ENCODE assay signal across 11 mouse cellular contexts in the genomic region with DNA sequence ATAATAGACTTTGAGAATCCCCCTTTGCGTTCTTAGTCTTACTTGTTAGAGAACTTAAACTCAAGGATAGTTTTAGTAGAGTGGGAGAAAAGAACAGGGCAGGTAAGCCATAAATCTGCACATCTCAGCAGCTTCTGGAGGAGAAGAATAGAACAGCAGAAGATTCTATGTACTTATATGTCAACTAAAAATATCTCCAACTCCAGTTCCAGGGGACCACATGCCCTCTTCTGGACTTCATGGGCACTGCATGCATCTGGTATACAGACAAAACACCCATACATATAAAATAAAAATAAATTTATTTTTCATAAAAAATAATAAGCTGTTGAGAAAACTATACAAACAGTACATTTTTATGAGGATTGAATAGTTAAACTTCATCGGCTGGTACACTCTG.
A peak's percentile ranks its signal among the peaks of the same experiment; 100 is the strongest.
DNase-seq lines count a peak whose midpoint lies in the region; ATAC-seq and TF ChIP-seq lines count a peak whose summit lies in the region.
"Had no signal": no experiment of that assay in that cellular context is flagged by ENCODE, and none has a peak within 500 bp of the region (broad histone marks: within the 10 kb centered on the region; RNA-seq: fewer than 3 reads in every experiment).

No protein-coding gene starts in this region.

- no peak for ATAC-seq in intestine, postnatal 0 days
- no peak for ATAC-seq in intestine, embryonic 15.5 days
- ATAC-seq: intestine, embryonic 16.5 days had no signal

- no peak overlapping the region for H3K9ac ChIP-seq in intestine, postnatal 0 days (ENCODE audit: low read depth, low read length)
- H3K9ac ChIP-seq in intestine, embryonic 15.5 days = no peak overlapping the region
- H3K9ac ChIP-seq in ES-E14 (ENCODE audit: insufficient read depth, low read depth, low read length, poor library complexity, severe bottlenecking) = no peak overlapping the region
- H3K9ac ChIP-seq: liver, embryonic 14.5 days had no signal

- peak; percentile 44 for TF ChIP-seq CTCF in intestine, postnatal 0 days (IDR thresholded peaks at IDR 0.05; ENCODE audit: low read depth)
- peak; percentile 83 for TF ChIP-seq CTCF in layer of hippocampus, adult 2 months (conservative IDR thresholded peaks at IDR 0.05)

- no peaks in the 10 kb centered on the region for H3K36me3 ChIP-seq in intestine, postnatal 0 days (ENCODE audit: control insufficient read depth, insufficient read depth)
- H3K36me3 ChIP-seq in intestine, embryonic 15.5 days = no peaks in the 10 kb centered on the region
- H3K36me3 ChIP-seq in ES-E14 (ENCODE audit: control insufficient read depth, insufficient read depth, low read length, poor library complexity, severe bottlenecking) = no peaks in the 10 kb centered on the region

- DNase-seq in 3T3-L1 (ENCODE audit: low read depth, low spot score) = peak; percentile 15
- DNase-seq in ES-E14 (ENCODE audit: low read depth, low spot score) = no peak
- peak; percentile 2 to 27 for DNase-seq in layer of hippocampus, adult 2 months (ENCODE audit: low spot score in 2 of 2)
- DNase-seq in heart, adult 18-20 months = no peak
- no peak for DNase-seq in heart, adult 8-10 months (ENCODE audit: low spot score)
- DNase-seq: cerebellum, adult 11 months had no signal

- in situ Hi-C loops in ES-E14 (cut with MboI; ENCODE audit: low sequenced_read_pairs in 2 of 2, unreplicated experiment in 2 of 2) = no loop called here

- H3K27me3 ChIP-seq in intestine, postnatal 0 days (replicated peaks; ENCODE audit: control insufficient read depth, insufficient read depth, low read length) = no peaks in the 10 kb centered on the region
- H3K27me3 ChIP-seq in intestine, embryonic 15.5 days (replicated peaks) = no peaks in the 10 kb centered on the region

- no peak overlapping the region for H3K4me3 ChIP-seq in intestine, postnatal 0 days (ENCODE audit: low read depth, low read length)
- H3K4me3 ChIP-seq in intestine, embryonic 15.5 days (replicated peaks) = no peak overlapping the region
- H3K4me3 ChIP-seq in ES-E14 (ENCODE audit: insufficient read depth in 1 of 2, low read depth in 1 of 2, low read length in 2 of 2, poor library complexity in 1 of 2, severe bottlenecking in 1 of 2) = no peak overlapping the region
- H3K4me3 ChIP-seq in layer of hippocampus, adult 2 months = no peak overlapping the region
- H3K4me3 ChIP-seq: myocyte had no signal

- H3K4me1 ChIP-seq in intestine, postnatal 0 days (replicated peaks; ENCODE audit: control insufficient read depth, insufficient read depth, low read length) = no peaks in the 10 kb centered on the region
- H3K4me1 ChIP-seq in intestine, embryonic 15.5 days (replicated peaks) = no peaks in the 10 kb centered on the region
- no peaks in the 10 kb centered on the region for H3K4me1 ChIP-seq in ES-E14 (ENCODE audit: control insufficient read depth in 2 of 2, insufficient read depth in 2 of 2, low read length in 2 of 2, poor library complexity in 1 of 2)

- H3K27ac ChIP-seq in intestine, postnatal 0 days (ENCODE audit: low read depth, low read length) = no peak overlapping the region
- H3K27ac ChIP-seq in intestine, embryonic 15.5 days = no peak overlapping the region
- no peak overlapping the region for H3K27ac ChIP-seq in ES-E14 (ENCODE audit: insufficient read depth, low read depth, low read length, poor library complexity, severe bottlenecking)
- H3K27ac ChIP-seq in layer of hippocampus, adult 2 months = no peak overlapping the region
- H3K27ac ChIP-seq: liver, embryonic 14.5 days had no signal

- WGBS in intestine, postnatal 0 days = 82% methylated on average over 2 of the region's 2 CpGs
- 83% methylated on average over 2 of the region's 2 CpGs for WGBS in intestine, embryonic 15.5 days

- H3K4me2 ChIP-seq in intestine, postnatal 0 days (replicated peaks; ENCODE audit: low read depth) = no peak overlapping the region
- no peak overlapping the region for H3K4me2 ChIP-seq in intestine, embryonic 15.5 days (replicated peaks)

- no peaks in the 10 kb centered on the region for H3K9me3 ChIP-seq in intestine, postnatal 0 days (ENCODE audit: control insufficient read depth)
- no peaks in the 10 kb centered on the region for H3K9me3 ChIP-seq in intestine, embryonic 15.5 days
- no peaks in the 10 kb centered on the region for H3K9me3 ChIP-seq in ES-E14 (ENCODE audit: control insufficient read depth, insufficient read depth, low read depth, low read length)

TF ChIP-seq in ES-E14, 5 proteins besides CTCF, POLR2A, EP300 and RAD21:
- TF ChIP-seq ZNF384 (IDR thresholded peaks at IDR 0.05; ENCODE audit: low read depth, low read length) = no peak
- 0 out of 2 replicates have a peak, but pooled peaks have one; percentile 41 for TF ChIP-seq ZC3H11A (IDR thresholded peaks at IDR 0.05; ENCODE audit: borderline replicate concordance, low read depth, low read length)
- TF ChIP-seq MAFK (IDR thresholded peaks at IDR 0.05; ENCODE audit: insufficient read depth, low read depth, low read length) = no peak
- TF ChIP-seq HCFC1 (IDR thresholded peaks at IDR 0.05; ENCODE audit: borderline replicate concordance, insufficient read depth, low read length) = no peak

Comparison
In these comparisons a context has a peak if more than half of its experiments do, and no peak if none do; other contexts are left out.
1. DNase-seq: peak in 3T3-L1 (single experiment) and layer of hippocampus, adult 2 months (2 of 2); none in ES-E14 (single experiment), heart, adult 18-20 months (0 of 2) and heart, adult 8-10 months (single experiment).